Mouse (Mus musculus): ENCODE data around the gene Art4. TPM values are rescaled to one million over a fixed set of nuclear protein-coding genes. Genes with fewer than 3 reads are reported as not detected.

Art4 gene
- total and polyA plus RNA-seq, 3 experiments = 0.34 to 1.0 (median 0.48) TPM

- TF ChIP-seq JUND (conservative IDR thresholded peaks at IDR 0.05; ENCODE audit: low read depth, low read length) (0 out of 2 replicates have a peak, but pooled peaks have one; percentile 73), USF2 (conservative IDR thresholded peaks at IDR 0.05; ENCODE audit: low read depth, low read length) (no peak), KAT2A (IDR thresholded peaks at IDR 0.05; ENCODE audit: insufficient replicate concordance, low read length) (peak; percentile 93), PAX5 (IDR thresholded peaks at IDR 0.05; ENCODE audit: low read length) (no peak), ZC3H11A (IDR thresholded peaks at IDR 0.05; ENCODE audit: low read depth, low read length) (no peak), MAFK (IDR thresholded peaks at IDR 0.05; ENCODE audit: insufficient replicate concordance, low read length) (no peak), ZNF384 (IDR thresholded peaks at IDR 0.05; ENCODE audit: low read depth, low read length) (no peak), NRF1 (IDR thresholded peaks at IDR 0.05; ENCODE audit: low read depth, low read length) (peak; percentile 58), UBTF (IDR thresholded peaks at IDR 0.05; ENCODE audit: low read depth, low read length) (peak; percentile 64; the same call in 1 of the 2 replicates), NELFE (IDR thresholded peaks at IDR 0.05; ENCODE audit: low read depth, low read length) (peak; percentile 92), TBP (conservative IDR thresholded peaks at IDR 0.05; ENCODE audit: low read depth, low read length) (peak; percentile 95), SIN3A (IDR thresholded peaks at IDR 0.05; ENCODE audit: low read length) (peak; percentile 91), CHD2 (IDR thresholded peaks at IDR 0.05; ENCODE audit: low read length) (peak; percentile 97), CHD1 (IDR thresholded peaks at IDR 0.05; ENCODE audit: low read depth, low read length) (peak; percentile 80; the same call in 1 of the 2 replicates), MAX (IDR thresholded peaks at IDR 0.05; ENCODE audit: low read length) (peak; percentile 86), BHLHE40 (IDR thresholded peaks at IDR 0.05; ENCODE audit: low read depth, low read length) (no peak), POLR2A (IDR thresholded peaks at IDR 0.05; ENCODE audit: low read depth, low read length) (peak; percentile 89), CTCF (conservative IDR thresholded peaks at IDR 0.05 in 1 of 2, IDR thresholded peaks at IDR 0.05 in 1 of 2; ENCODE audit: low read depth in 2 of 2, low read length in 2 of 2) (no peak), ZMIZ1 (IDR thresholded peaks at IDR 0.05; ENCODE audit: low read depth, low read length) (peak; percentile 91), E2F4 (IDR thresholded peaks at IDR 0.05; ENCODE audit: insufficient replicate concordance, low read depth, low read length) (peak; percentile 85; the same call in 1 of the 2 replicates), TCF12 (IDR thresholded peaks at IDR 0.05; ENCODE audit: low read depth, low read length) (peak; percentile 92), ETS1 (conservative IDR thresholded peaks at IDR 0.05; ENCODE audit: low read depth, low read length) (peak; percentile 54; the same call in 1 of the 2 replicates), GABPA (IDR thresholded peaks at IDR 0.05; ENCODE audit: insufficient replicate concordance, low read depth, low read length) (no peak; the same call in 1 of the 2 replicates), ZKSCAN1 (IDR thresholded peaks at IDR 0.05; ENCODE audit: borderline replicate concordance, low read depth, low read length) (no peak), JUN (IDR thresholded peaks at IDR 0.05; ENCODE audit: insufficient read depth, low read depth, low read length) (0 out of 2 replicates have a peak, but pooled peaks have one; percentile 41), SMC3 (IDR thresholded peaks at IDR 0.05; ENCODE audit: low read depth, low read length) (no peak), MXI1 (IDR thresholded peaks at IDR 0.05; ENCODE audit: low read depth, low read length) (peak; percentile 78), HCFC1 (IDR thresholded peaks at IDR 0.05; ENCODE audit: low read depth, low read length) (peak; percentile 91), USF1 (IDR thresholded peaks at IDR 0.05; ENCODE audit: low read depth, low read length) (no peak), MAZ (IDR thresholded peaks at IDR 0.05; ENCODE audit: low read depth, low read length) (peak; percentile 76; the same call in 1 of the 2 replicates), IRF4 (IDR thresholded peaks at IDR 0.05; ENCODE audit: low read depth, low read length) (peak; percentile 67; the same call in 1 of the 2 replicates), RAD21 (IDR thresholded peaks at IDR 0.05; ENCODE audit: low read depth, low read length) (no peak; the same call in 1 of the 2 replicates), POLR2AphosphoS2 (IDR thresholded peaks at IDR 0.05; ENCODE audit: low read depth, low read length) (peak; percentile 96), MEF2A (IDR thresholded peaks at IDR 0.05; ENCODE audit: borderline replicate concordance, low read depth, low read length) (0 out of 2 replicates have a peak, but pooled peaks have one; percentile 16), RCOR1 (conservative IDR thresholded peaks at IDR 0.05; ENCODE audit: low read depth, low read length) (no peak), EP300 (IDR thresholded peaks at IDR 0.05; ENCODE audit: low read length) (no peak), ELF1 (IDR thresholded peaks at IDR 0.05; ENCODE audit: low read depth, low read length) (peak; percentile 89), MYC (IDR thresholded peaks at IDR 0.05; ENCODE audit: low read depth, low read length) (peak; percentile 90; the same call in 1 of the 2 replicates)
- peak within 1 kb of the TSS; percentile 84 to 93 (median 91) for H3K4me3 ChIP-seq (replicated peaks in 1 of 3; ENCODE audit: low read depth in 2 of 3, low read length in 2 of 3, poor library complexity in 1 of 3)
- peaks cover 13 to 23% of the 10 kb centered on the region in 2 experiments for H3K36me3 ChIP-seq (replicated peaks in 1 of 2; ENCODE audit: control insufficient read depth in 1 of 2, insufficient read depth in 1 of 2, low read length in 1 of 2)
- H3K9me3 ChIP-seq (replicated peaks; ENCODE audit: low read length) = no peaks in the 10 kb centered on the region
- peaks cover 49% of the 10 kb centered on the region for H3K79me2 ChIP-seq (replicated peaks; ENCODE audit: control insufficient read depth, extremely low read depth, insufficient read depth, poor library complexity, severe bottlenecking)
- peak; percentile 98 for DNase-seq (ENCODE audit: extremely low read depth)
- H3K27ac ChIP-seq (ENCODE audit: insufficient read depth, low read depth) = peak within 1 kb of the TSS; percentile 58
- peaks cover 3 to 39% of the 10 kb centered on the region in 2 experiments; a peak in 3 of 4 replicates for H3K4me1 ChIP-seq (ENCODE audit: control insufficient read depth in 1 of 2, insufficient read depth in 2 of 2)
- in situ Hi-C loops (cut with MboI; ENCODE audit: low pct_ligation_motif_present, low pct_unique_long_range_greater_than_20kb, low sequenced_read_pairs) (no loop called here), dilution Hi-C loops (cut with MboI; ENCODE audit: extremely low pct_ligation_motif_present, extremely low pct_unique_long_range_greater_than_20kb, low sequenced_read_pairs) (no loop called here)
- peak within 1 kb of the TSS; percentile 98 for H3K9ac ChIP-seq (ENCODE audit: insufficient read depth, low read depth)
- H3K4me2 ChIP-seq (ENCODE audit: insufficient read depth, low read depth, poor library complexity, severe bottlenecking) = peak within 1 kb of the TSS; percentile 100
- no peaks in the 10 kb centered on the region for H3K27me3 ChIP-seq (replicated peaks)
Observed at GRCm38 (mm10) chr6:136827881-136828561, 29.5 kb downstream of the Art4 start, which contains the start of gene Wbp11. Gene Wbp11, minus strand, starts transcription at chr6:136828233.

Measured in CH12.LX (cell line).